Mouse (Mus musculus) embryonic fibroblast, embryonic 13.5 days (primary cell): ENCODE measurements around the gene Ccdc8.
"Not testable (repeated sequence)": the region's sequence is repeated elsewhere in the genome, so short reads cannot be mapped to it uniquely, and the experiment has no call there.

ENCODE experiments used
- CTCF ChIP-seq: IDR thresholded peaks from 2 replicates; pipeline ENCODE4 v1.5.1; 2011; ENCODE audit warnings: mild to moderate bottlenecking, control low read depth, low read length, moderate library complexity, borderline replicate concordance; ENCODE audit not compliant: insufficient read depth
- POLR2A ChIP-seq: IDR thresholded peaks from 2 replicates; pipeline ENCODE4 v1.6.1; 2011; ENCODE audit warnings: low read depth, mild to moderate bottlenecking, control low read depth, low read length, moderate library complexity

DNA sequence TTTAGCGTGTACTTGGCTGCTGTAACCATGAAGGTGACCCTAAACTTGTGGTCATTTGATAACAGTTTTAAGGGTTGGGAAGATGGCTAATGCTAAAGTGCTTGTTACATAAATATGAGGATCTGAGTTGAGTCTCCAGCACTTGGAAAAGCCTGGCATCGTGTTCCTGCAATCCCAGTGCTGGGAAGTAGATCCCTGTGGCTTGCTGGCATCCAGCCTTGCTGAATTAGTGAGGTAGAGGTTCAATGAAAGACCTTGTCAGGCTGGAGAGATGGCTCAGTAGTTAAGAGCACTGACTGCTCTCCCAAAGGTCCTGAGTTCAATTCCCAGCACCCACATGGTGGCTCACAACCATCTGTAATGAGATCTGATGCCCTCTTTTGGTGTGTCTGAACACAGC is 38.7 kb upstream of the Ccdc8 start:
- TF ChIP-seq CTCF, POLR2A: not testable (repeated sequence)
